Mouse (Mus musculus): ENCODE results near the gene Prss53. TPM values are rescaled to one million over a fixed set of nuclear protein-coding genes. Genes with fewer than 3 reads are reported as not detected.

Prss53 gene
- polyA plus RNA-seq, 1 experiment, result 1.6 TPM

DNA sequence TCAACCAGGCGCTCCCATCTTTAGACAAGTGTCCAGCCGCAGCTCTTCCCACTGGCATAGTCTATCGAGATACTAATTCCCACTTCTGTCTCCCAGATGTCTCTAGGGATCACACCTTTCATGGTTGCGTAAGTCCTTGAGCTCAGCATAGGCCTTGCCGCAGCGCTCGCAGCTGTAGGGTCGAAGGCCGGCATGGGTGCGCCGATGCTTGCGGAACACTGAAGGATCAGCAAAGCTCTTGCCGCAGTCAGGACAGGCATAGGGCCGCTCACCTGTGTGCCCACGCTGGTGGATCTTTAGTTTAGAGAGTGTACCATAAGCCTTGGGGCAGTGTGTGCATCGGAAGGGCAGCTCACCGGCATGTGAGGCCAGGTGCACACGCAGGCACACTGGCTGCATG, 23.1 kb downstream of the Prss53 start:
- 96% methylated on average over 18 of the region's 18 CpGs for WGBS
- H3K27ac ChIP-seq (ENCODE audit: insufficient read depth, low read depth, low read length), result no peak overlapping the region
- TF ChIP-seq CTCF (IDR thresholded peaks at IDR 0.05; ENCODE audit: extremely low read depth, insufficient read length, insufficient replicate concordance, low read depth, low read length) (no peak), POLR2A (IDR thresholded peaks at IDR 0.05; ENCODE audit: low read depth, low read length) (no peak)
- H3K27me3 ChIP-seq (ENCODE audit: control insufficient read depth, insufficient read depth, low read length), result no peaks in the 10 kb centered on the region
- no peaks in the 10 kb centered on the region; the same call in 1 of the 2 replicates for H3K4me1 ChIP-seq (ENCODE audit: control insufficient read depth, insufficient read depth, insufficient read length, low read length)
- H3K36me3 ChIP-seq (ENCODE audit: control insufficient read depth, insufficient read depth, low read length), result peaks cover 27% of the 10 kb centered on the region
- no peak overlapping the region for H3K4me3 ChIP-seq (ENCODE audit: low read depth, low read length)

DNA sequence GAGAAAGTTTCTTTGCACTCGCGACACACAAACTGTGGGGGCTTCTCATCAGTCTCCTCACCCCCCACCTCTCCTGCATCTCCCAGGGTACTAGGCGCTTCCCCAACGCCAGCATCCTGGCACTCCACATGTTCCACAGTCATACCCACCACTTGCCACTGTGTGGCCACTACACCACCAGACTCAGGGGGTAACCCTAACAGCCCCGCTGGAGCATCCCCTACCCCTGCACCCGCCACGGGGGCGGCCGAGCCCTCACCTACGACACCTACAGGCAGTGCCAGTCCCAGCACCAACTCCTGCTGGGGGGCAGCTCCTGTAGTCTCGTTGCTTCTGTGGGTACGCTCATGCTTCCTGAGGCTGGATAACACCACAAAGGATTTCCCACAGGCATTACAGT, 24.3 kb downstream of the Prss53 start:
- 95% methylated on average over 12 of the region's 12 CpGs for WGBS
- Histone ChIP-seq H3K4me1 (ENCODE audit: control insufficient read depth, insufficient read depth, insufficient read length, low read length) (no peaks in the 10 kb centered on the region), H3K27me3 (ENCODE audit: control insufficient read depth, insufficient read depth, low read length) (no peaks in the 10 kb centered on the region), H3K36me3 (ENCODE audit: control insufficient read depth, insufficient read depth, low read length) (peaks cover 27% of the 10 kb centered on the region), H3K27ac (ENCODE audit: insufficient read depth, low read depth, low read length) (no peak overlapping the region), H3K4me3 (ENCODE audit: low read depth, low read length) (no peak overlapping the region)
- TF ChIP-seq CTCF (IDR thresholded peaks at IDR 0.05; ENCODE audit: extremely low read depth, insufficient read length, insufficient replicate concordance, low read depth, low read length) (no peak), POLR2A (IDR thresholded peaks at IDR 0.05; ENCODE audit: low read depth, low read length) (no peak)

DNA sequence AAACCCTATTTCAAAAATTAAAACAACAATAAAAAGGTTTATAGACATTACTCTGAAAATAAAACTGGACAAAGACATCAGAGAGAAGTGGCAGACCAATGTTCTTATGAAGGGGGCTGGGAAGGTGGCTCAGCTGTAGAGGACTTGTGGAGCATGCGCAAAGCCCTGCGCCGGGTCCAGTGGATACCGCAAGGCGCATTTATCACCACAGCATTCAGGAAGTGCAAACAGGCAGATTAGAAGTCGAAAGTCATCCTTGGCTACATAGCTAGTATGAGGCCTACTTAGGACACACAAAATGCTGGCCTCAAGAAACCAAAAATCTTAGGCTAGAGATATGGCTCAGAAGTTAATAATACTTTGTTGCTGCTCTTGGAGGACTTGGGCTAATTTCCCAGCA, 32.5 kb downstream of the Prss53 start:
- H3K4me3 ChIP-seq (ENCODE audit: low read depth, low read length), result no peak overlapping the region
- H3K27me3 ChIP-seq (ENCODE audit: control insufficient read depth, insufficient read depth, low read length), result no peaks in the 10 kb centered on the region
- WGBS, result 82% methylated on average over 6 of the region's 6 CpGs
- no peaks in the 10 kb centered on the region for H3K36me3 ChIP-seq (ENCODE audit: control insufficient read depth, insufficient read depth, low read length)
- no peak overlapping the region for H3K27ac ChIP-seq (ENCODE audit: insufficient read depth, low read depth, low read length)
- no peaks in the 10 kb centered on the region for H3K4me1 ChIP-seq (ENCODE audit: control insufficient read depth, insufficient read depth, insufficient read length, low read length)
- TF ChIP-seq POLR2A (IDR thresholded peaks at IDR 0.05; ENCODE audit: low read depth, low read length) (no peak), CTCF (IDR thresholded peaks at IDR 0.05; ENCODE audit: extremely low read depth, insufficient read length, insufficient replicate concordance, low read depth, low read length) (no peak)

DNA sequence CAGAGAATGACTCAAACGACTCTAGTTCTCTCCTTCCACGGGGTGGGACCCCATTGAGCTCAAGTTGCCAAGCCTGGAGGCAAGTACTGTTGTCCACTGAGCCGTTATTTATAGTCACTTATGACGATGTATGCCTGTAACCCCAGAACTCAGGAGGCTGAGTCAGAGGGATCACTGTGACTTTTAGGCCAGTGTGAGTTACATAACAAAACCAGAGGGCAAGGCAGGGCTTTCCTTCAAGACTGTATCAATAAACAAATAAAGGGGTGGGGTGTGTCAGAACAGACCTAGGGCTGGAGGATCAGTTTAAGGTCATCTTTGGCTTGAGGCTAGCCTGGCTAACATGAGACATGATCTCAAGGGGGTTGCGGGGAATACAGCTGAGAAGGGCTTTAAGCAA, 39.9 kb downstream of the Prss53 start:
- no peak for TF ChIP-seq POLR2A (IDR thresholded peaks at IDR 0.05; ENCODE audit: low read depth, low read length)
- TF ChIP-seq CTCF (IDR thresholded peaks at IDR 0.05; ENCODE audit: extremely low read depth, insufficient read length, insufficient replicate concordance, low read depth, low read length), result no peak
- Histone ChIP-seq H3K4me1 (ENCODE audit: control insufficient read depth, insufficient read depth, insufficient read length, low read length) (no peaks in the 10 kb centered on the region), H3K36me3 (ENCODE audit: control insufficient read depth, insufficient read depth, low read length) (peaks cover 23% of the 10 kb centered on the region), H3K27me3 (ENCODE audit: control insufficient read depth, insufficient read depth, low read length) (no peaks in the 10 kb centered on the region), H3K27ac (ENCODE audit: insufficient read depth, low read depth, low read length) (no peak overlapping the region), H3K4me3 (ENCODE audit: low read depth, low read length) (no peak overlapping the region)
- 42% methylated on average over 5 of the region's 5 CpGs for WGBS

DNA sequence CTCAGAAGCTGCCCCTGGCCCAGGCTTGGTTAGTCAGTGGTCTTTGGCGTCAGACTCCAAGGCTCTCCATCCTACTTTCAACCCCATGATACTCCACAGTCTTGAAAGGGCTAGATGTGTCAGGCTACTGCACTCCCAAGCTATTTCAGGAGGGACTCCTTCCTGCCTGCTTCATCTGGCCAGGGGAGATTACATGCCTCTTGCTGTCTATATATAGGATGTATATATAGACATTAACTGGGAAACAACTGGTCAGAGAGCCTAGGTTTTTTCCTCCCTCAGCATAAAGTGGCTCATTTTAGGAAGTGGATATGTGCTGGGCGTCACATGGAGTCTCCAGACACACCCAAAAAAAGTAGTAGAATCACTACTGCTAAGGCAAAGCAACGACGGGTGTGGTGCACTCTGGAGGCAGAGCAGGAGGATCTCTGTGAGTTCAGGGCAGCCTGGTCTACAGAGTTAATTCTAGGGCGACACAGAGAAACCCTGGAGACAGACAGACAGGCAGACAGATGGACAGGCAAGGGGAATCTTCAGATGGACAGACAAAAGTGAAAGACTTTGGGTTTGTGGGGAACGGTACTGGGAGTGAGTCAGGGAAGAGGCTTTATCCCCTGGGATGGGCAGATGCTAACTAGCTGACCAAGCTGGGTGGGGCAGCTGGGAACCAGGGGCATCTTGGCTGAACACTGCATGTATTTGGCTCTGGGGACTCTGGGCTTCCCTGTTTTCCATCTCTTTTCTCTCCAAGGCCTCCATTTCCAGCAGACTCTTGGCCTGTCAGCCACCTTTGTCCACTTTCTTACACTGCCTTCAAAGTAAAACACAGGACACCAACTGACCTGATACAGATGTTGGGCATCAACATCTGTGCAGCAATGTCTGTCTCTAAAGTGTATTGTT, 40.5 kb downstream of the Prss53 start:
- Histone ChIP-seq H3K27ac (ENCODE audit: insufficient read depth, low read depth, low read length) (no peak overlapping the region), H3K4me3 (ENCODE audit: low read depth, low read length) (no peak overlapping the region), H3K27me3 (ENCODE audit: control insufficient read depth, insufficient read depth, low read length) (no peaks in the 10 kb centered on the region), H3K4me1 (ENCODE audit: control insufficient read depth, insufficient read depth, insufficient read length, low read length) (no peaks in the 10 kb centered on the region), H3K36me3 (ENCODE audit: control insufficient read depth, insufficient read depth, low read length) (peaks cover 28% of the 10 kb centered on the region)
- WGBS, result 58% methylated on average over 6 of the region's 6 CpGs
- TF ChIP-seq POLR2A (IDR thresholded peaks at IDR 0.05; ENCODE audit: low read depth, low read length) (no peak), CTCF (IDR thresholded peaks at IDR 0.05; ENCODE audit: extremely low read depth, insufficient read length, insufficient replicate concordance, low read depth, low read length) (no peak)

DNA sequence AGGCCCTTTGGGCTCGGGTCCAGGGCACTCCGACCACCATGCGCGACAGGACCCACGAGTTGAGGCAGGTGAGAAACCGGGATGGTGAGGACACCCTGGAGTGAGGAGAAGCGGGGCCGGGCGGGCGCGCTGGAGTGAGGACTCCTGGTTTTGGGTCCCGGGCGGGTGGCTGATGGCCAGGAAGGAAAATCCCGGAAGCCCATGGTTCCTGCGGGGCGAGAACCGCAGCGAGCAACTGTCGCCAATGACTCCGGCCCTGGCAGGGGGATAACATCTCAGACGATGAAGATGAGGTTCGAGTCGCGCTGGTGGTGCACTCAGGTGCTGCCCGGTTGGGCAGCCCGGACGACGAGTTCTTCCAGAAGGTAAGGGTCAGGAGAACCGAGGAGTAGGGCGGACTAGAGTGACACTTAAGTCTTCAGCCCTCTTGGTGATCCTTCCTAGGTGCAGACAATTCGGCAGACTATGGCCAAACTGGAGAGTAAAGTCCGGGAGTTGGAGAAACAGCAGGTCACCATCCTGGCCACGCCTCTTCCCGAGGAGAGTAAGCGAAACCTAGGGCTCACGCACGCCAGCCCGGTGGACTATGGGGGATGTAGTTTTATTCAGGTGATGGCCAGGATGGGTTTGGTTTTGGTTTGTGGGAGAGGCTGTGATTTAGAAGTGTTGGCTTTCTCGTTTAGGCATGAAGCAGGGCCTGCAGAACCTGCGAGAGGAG, 48.6 kb downstream of the Prss53 start:
- WGBS, result under 1% methylated on average over 40 of the region's 40 CpGs
- TF ChIP-seq CTCF (IDR thresholded peaks at IDR 0.05; ENCODE audit: extremely low read depth, insufficient read length, insufficient replicate concordance, low read depth, low read length) (no peak), POLR2A (IDR thresholded peaks at IDR 0.05; ENCODE audit: low read depth, low read length) (peak; percentile 91)
- peak overlapping the region; percentile 99 for H3K27ac ChIP-seq (ENCODE audit: insufficient read depth, low read depth, low read length)
- peaks cover 9% of the 10 kb centered on the region for H3K4me1 ChIP-seq (ENCODE audit: control insufficient read depth, insufficient read depth, insufficient read length, low read length)
- H3K4me3 ChIP-seq (ENCODE audit: low read depth, low read length), result peak overlapping the region; percentile 90
- peaks cover 29% of the 10 kb centered on the region for H3K36me3 ChIP-seq (ENCODE audit: control insufficient read depth, insufficient read depth, low read length)
- no peaks in the 10 kb centered on the region for H3K27me3 ChIP-seq (ENCODE audit: control insufficient read depth, insufficient read depth, low read length)

All from small intestine, adult 2 months (tissue).